ENCODE assay signal across 8 mouse cellular contexts in the genomic region with DNA sequence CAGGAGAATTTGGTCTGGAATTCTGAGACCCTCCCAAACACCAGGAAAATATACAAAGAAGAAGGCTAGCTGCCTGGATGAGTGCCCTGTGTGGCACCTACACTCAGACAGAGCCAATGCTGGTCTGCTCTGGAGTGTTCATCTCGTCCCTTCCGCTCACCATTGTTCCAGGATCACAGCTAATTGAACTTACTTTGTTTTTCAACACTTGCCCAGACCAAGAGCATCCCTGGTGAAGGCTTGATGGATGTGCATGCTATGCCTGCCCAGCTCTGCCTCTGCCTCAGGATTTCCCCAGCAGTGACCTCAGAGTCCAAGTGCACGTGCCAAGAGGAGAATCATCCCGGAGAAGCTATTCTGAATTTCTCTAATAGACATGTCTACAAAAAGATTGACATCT.
"Had no signal": no experiment of that assay in that cellular context is flagged by ENCODE, and none has a peak within 500 bp of the region (broad histone marks: within the 10 kb centered on the region; RNA-seq: fewer than 3 reads in every experiment).

No protein-coding gene starts in this region.

- H3K36me3 ChIP-seq: intestine, embryonic 15.5 days; limb, embryonic 15.5 days; liver, embryonic 12.5 days; midbrain, embryonic 12.5 days had no signal

- H3K9ac ChIP-seq: hindbrain, embryonic 14.5 days; intestine, embryonic 15.5 days; limb, embryonic 15.5 days; liver, embryonic 12.5 days; midbrain, embryonic 12.5 days had no signal

- ATAC-seq: intestine, embryonic 15.5 days; liver, embryonic 12.5 days had no signal

- DNase-seq: right cerebral cortex, postnatal 14 days; thymus, postnatal 4 days had no signal

- H3K4me3 ChIP-seq: intestine, embryonic 15.5 days; limb, embryonic 15.5 days; liver, embryonic 12.5 days; midbrain, embryonic 12.5 days had no signal

- H3K4me1 ChIP-seq: intestine, embryonic 15.5 days had no signal

- H3K27ac ChIP-seq: hindbrain, embryonic 14.5 days; intestine, embryonic 15.5 days; kidney, postnatal 0 days; limb, embryonic 15.5 days; liver, embryonic 12.5 days; midbrain, embryonic 12.5 days had no signal

- H3K27me3 ChIP-seq: intestine, embryonic 15.5 days; liver, embryonic 12.5 days; midbrain, embryonic 12.5 days had no signal

- H3K9me3 ChIP-seq: intestine, embryonic 15.5 days; limb, embryonic 15.5 days; liver, embryonic 12.5 days; midbrain, embryonic 12.5 days had no signal

- H3K4me2 ChIP-seq: hindbrain, embryonic 14.5 days; intestine, embryonic 15.5 days; limb, embryonic 15.5 days; liver, embryonic 12.5 days; midbrain, embryonic 12.5 days had no signal
